Mouse (Mus musculus) cerebellum, adult 9-10 months (tissue): ENCODE data around the gene Fbxo40.

Source experiments
- DNase-seq: peaks from one replicate; pipeline ENCODE4 v3.0.0; 2022

Gene Fbxo40

DNA sequence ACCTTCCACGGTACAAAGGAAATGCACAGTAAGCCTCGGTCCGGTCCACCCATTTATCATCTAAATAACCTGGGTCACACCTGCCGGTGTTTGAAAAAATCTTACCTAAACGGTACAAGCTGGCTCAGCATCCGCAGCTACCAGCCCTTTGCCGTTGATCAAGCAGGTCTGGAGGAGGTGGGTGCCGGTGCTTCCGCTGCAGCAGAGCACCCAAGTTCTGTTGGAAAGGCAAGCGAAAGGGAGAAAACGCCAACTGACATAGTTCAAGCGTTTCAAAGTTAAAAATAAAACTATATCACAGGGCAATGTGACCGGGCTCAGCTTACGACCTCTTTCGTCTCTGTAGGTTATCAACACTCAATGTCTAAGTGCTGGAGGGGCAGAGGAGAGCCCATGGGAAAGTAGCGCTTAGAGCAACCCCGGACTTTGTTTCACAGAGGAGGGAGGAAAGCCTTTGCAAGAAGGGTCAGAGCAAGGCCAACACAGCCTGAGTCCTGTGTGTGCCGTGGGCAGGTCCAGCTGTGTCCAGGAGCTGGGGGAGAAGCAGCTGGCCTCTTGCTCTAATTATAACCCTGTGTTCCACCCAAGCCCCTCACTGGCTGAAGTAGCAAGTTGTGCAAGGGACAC, at the start of gene Fbxo40:
TSS of gene Fbxo40 (minus strand) at position 469 of the 627 bp plus-strand sequence.
- DNase-seq = no peak

DNA sequence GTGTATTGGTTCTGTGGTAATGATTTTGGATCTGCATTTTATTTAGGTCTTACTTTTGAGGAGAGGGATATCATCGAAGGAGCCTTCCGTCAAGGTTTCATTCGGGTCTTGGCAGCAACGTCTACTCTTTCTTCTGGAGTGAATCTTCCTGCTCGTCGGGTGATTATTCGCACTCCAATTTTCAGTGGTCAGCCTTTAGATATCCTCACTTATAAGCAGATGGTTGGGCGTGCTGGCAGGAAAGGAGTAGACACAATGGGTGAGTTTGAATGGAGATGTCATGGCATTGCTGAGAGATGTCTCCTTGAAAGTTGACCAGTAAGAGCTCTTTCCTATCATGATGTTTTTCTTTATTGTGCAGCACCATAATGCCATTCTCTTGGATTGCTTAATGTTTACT, 44.5 kb upstream of the Fbxo40 start:
- DNase-seq = no peak

DNA sequence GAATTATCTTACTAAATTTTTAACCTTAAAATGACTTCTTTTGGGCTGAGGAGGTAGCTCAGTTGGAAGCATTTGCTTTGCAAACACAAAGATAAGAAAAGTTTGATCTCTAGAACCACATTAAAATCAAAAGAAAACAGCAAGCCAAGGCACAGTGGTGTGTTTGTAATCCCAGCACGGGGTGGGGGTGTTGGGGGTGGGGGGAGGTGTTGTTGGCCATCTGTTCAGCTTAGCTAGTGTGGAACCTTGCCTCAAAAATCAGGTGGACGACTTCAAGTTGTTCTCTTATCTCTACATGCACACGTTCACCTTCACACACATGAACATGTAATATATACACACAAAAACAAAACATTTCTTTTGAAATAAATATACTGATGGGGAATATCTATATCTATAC, 41.7 kb upstream of the Fbxo40 start:
- no peak for DNase-seq

DNA sequence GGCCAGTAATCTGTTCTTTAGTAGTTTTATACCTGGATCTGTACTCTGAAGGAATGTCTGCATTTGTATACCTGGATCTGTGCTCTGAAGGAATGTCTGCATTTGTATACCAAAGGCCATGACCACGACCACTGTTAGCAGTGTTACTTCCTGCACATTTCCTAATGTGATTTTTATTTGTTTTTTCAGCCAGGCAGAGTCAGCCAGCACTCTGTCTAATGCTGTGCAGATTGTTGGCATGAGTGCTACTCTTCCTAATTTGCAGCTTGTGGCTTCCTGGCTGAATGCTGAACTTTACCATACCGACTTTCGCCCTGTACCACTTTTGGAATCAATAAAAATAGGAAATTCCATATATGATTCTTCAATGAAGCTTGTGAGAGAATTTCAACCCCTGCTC, 37.3 kb upstream of the Fbxo40 start:
- no peak for DNase-seq

DNA sequence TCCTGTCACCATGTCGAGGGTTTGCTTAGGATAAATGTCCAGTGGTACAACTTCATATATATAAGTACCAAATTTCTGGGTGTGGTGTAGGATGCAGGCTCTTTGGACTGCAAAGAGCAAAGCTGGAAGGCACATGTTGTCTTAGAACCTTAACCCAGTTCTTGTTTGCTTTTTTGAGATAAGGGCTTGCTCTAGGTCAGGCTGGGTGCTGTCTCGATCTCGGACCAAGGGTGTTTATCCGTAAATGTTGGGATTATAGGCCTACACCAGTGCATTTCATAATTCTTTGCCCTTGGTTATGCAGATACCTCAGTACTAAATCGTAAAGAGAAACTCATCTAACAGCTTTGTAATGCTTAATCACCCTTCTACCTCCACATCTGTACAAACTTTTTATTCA, 22.1 kb upstream of the Fbxo40 start:
- DNase-seq = no peak

GRCm38 (mm10) chr16:37011922-37012289, 21.6 kb upstream of the Fbxo40 start:
- no peak for DNase-seq

DNA sequence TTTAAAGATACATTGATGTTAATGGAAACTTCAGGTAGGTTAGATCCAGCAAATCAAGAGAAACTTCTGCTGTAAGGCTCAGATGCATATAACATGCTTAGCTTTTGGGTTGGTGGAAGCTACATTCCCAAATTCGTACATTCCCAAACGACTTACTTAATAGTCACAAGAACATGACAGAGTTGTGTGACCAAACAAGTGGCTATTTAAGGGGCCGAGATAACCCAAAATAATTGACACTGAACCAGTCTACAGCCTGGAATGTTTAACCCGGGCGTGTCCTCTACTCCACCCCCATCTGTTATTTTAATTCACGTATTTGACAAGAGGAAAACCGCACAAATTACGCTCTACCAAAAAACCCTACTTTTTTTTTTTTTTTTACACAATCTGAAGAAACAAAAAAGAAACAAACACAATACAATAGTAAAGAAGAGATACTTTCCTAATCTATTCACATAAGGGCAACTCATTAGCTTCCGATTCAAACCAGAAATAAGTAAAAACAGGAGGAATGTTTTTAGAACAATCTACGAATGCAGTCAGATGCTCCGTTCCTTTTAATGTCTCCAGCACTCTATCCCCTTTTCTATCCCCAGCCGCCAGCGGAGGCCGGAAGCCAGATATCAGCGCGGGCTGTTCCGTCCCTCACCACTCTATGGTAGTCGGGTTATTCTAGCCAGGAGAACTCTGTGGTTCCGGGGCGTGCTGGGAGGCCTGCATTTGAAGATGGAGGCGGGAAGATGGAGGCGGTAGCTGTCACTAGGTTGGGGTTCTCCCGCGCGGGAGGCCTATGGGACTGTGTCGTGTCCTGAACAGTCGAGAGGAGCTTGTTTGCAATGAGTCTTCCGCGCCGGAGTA, 21.0 kb upstream of the Fbxo40 start, which contains the start of gene Polq:
TSS of gene Polq (plus strand) at position 726 of the 861 bp plus-strand sequence.
- DNase-seq = peak; percentile 94

DNA sequence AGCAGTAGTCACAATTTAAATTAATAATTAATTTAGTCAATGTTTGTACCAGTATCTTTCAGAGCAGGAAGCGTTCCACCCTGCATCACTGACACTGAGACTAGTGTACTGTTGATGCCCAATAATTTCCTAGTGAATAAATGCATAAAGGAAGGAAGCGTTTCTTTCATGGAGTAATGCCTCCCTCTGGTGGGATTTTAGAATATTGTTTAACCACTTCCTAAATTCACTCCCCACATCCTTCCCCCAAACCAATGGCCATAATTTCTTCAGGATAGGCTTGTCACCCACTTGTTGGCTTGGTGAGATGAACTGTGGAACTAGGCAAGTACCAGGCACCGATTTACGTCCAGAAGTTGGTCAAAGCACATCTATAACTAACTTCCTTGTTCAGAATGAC, 20.1 kb upstream of the Fbxo40 start:
- peak; percentile 83 for DNase-seq

DNA sequence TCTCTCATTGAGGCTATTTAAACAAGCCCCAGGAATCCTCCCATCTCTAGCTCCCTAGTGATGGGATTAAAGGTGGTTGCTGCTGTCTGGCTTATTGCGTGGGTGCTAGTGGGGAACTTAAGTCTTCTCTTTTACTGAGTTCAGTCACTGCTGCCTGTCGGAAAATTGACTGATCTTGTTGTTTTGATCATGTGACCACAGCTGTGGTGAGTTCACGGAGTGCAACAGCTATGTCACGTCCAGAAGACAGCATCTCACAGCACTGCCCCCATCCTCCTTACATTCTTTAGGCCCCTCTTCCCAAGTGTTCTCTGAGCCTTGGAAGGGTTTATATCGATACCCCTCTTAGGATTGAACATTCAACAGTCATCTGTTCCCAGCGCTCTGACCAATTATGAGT, 19.0 kb upstream of the Fbxo40 start:
- no peak for DNase-seq

GRCm38 (mm10) chr16:36999366-36999972, 9.2 kb upstream of the Fbxo40 start:
- DNase-seq = peak; percentile 79

DNA sequence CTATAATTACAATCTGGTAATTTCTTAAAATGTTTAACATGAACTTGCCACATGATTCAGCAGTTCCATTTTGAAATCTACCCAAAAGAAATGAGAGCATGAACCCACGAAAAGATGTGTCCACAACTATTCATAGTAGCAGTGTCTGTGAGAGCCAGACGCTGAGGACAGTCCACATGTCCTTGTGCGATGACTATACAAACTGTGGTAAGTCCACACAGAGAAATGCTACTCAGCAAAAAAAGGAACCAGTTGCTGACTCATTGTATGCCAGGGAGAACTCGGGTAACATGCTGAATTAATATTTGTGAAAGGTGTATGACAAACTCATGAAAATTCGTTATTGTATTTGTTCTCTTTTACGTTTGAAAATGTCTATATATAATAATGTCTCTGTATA, 7.4 kb upstream of the Fbxo40 start:
- no peak for DNase-seq

- DNase-seq = no peak
Observed at GRCm38 (mm10) chr16:36989493-36989892, 774 bp downstream of the Fbxo40 start.

GRCm38 (mm10) chr16:36988066-36988465, 2.2 kb downstream of the Fbxo40 start:
- no peak for DNase-seq

DNA sequence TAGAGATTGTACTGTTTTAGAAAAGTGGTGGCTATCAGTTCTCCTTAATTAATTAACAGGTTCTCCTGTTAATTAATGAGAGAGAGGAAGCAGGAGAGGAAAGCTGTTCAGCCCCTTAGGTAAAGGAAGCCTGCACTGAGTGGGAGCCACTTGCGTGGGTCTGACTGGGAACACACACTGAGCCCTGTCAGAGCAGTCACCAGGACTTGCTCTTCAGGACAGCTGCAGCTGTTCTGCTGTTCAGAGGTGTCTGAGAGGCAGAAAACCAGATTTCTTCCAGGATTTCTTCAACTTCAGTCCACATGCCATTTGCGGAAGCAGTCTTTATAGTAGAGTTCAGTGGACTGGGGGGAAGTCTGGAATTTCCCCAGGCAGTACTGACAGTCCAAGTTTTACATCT, 2.9 kb downstream of the Fbxo40 start:
- no peak for DNase-seq

DNA sequence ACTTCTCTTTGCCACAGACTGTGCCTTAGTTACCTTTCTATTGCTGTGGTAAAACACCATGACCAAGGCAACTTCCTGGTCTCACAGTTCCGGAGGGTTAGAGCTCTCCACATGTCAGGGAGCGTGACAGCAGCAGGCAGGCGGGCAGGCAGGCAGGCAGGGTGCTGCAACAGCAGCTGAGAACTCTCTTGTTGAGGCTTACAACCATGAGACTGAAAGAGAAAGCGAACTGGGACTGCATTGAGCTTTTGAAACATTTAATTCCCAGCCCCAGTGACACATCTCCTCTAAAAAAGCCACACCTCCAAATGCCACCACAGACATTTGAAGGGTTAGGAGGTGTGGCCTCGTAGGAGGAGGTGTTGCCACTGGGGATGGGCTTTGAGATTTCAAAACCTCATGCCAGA, 4.6 kb downstream of the Fbxo40 start:
- DNase-seq = no peak

- no peak for DNase-seq
Observed at GRCm38 (mm10) chr16:36983796-36984195, 6.5 kb downstream of the Fbxo40 start.

DNA sequence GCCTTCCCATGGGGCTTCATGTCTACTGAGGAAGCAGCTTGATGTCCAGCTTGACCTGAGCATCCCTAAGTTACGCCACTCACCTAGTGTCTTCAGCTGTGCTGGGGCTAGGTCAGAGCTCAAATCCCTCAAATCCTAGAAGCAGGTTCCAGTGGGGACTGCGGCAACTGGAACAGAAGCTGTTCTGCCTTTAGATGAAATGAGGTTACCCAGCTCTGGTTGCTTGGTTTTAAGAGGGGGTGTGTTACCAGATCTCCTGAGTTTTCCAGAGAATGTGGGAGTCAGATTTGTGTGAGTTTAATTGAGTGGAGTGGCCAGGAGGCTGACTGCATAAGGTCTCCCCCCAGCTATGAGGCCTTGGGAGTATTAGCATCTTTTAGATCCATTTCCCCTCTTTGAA, 11.1 kb downstream of the Fbxo40 start:
- no peak for DNase-seq

GRCm38 (mm10) chr16:36963415-36963814, 26.9 kb downstream of the Fbxo40 start:
- no peak for DNase-seq

DNA sequence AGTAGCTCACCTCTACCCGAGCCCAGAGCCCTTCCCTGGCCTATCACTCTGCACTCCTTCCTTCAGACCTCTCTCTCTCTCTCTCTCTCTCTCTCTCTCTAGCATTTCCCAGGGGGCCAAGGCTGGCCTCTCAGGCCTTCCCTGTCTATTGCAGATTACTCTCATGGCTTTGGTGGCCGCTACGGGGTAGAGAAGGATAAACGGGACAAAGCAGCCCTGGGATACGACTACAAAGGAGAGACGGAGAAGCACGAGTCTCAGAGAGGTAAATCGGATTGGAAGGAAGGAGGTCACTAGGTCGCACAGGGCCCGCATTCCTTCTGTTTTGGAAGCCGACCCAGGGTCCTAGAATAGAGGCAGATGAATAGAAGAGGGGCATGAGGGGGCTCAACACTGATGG, 35.2 kb downstream of the Fbxo40 start:
- no peak for DNase-seq

GRCm38 (mm10) chr16:36951029-36951428, 39.2 kb downstream of the Fbxo40 start:
- DNase-seq = peak; percentile 54

DNA sequence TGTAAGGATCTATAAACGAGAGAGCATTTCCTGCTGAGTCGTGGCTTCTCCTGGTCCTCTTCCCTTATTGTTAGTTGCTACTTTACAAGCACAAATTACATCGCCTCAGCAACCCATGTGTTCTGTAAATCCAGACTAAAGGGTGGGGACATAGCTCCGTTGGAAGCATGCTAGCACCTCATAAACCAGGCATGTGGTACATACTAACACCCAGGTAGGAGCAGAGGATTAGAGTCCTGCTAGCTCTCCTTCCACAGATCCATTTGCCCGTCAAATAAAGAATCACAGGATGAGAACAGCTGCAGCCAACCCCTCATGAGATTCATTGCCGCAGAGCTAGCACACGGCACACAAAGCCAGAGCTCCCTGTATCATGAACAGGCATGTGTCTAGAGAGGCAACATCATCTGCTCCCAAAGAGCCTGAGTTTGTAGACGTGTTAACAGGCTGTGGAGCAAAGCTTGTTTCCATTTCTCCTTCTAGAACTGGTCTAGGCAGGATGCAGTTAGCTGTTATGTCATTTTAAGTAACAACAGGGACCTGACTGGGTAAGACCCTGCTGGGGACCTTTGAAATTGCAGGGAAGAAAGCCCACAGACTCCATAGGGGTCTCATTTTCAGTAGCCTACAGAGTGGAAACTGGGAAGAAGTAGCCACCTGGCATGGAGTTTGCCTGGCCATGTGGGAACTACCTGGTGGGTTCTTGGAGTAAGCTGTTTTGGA, 40.5 kb downstream of the Fbxo40 start:
- DNase-seq = no peak

- DNase-seq = no peak
Observed at GRCm38 (mm10) chr16:36947646-36948197, 42.5 kb downstream of the Fbxo40 start.
